Mouse (Mus musculus) forebrain, postnatal 0 days (tissue): ENCODE data around the gene Nme4. TPM values are rescaled to one million over a fixed set of nuclear protein-coding genes. Genes with fewer than 3 reads are reported as not detected.
A peak's percentile ranks its signal among the peaks of the same experiment; 100 is the strongest.

Source experiments
- ATAC-seq: fragments of 200-750 bp; cut with Nextera tagmentation; 2 replicates; pipeline ENCODE4 v1.8.0; 2017; ENCODE audit warnings: mild to moderate bottlenecking, moderate library complexity
- DNase-seq: peaks from one replicate; pipeline ENCODE4 v3.0.0-alpha.2; 2015
- H3K27ac ChIP-seq: fragments of 300-500 bp; sonication (generic); 2 replicates; pipeline ENCODE4 v1.5.1; 2014; ENCODE audit warnings: low read depth, mild to moderate bottlenecking, antibody characterized with exemption, low read length, moderate library complexity, mixed read lengths
- H3K27me3 ChIP-seq: fragments of 300-500 bp; sonication (generic); 2 replicates; pipeline ENCODE4 v1.6.1; 2014; ENCODE audit warnings: mild to moderate bottlenecking, low read length, mixed read lengths; ENCODE audit not compliant: insufficient read depth
- H3K36me3 ChIP-seq: fragments of 300-500 bp; sonication (generic); 2 replicates; pipeline ENCODE4 v1.6.1; 2014; ENCODE audit warnings: mild to moderate bottlenecking, moderate library complexity; ENCODE audit not compliant: insufficient read depth
- H3K4me1 ChIP-seq: fragments of 300-500 bp; sonication (generic); 2 replicates; pipeline ENCODE4 v1.6.1; 2014; ENCODE audit warnings: antibody characterized with exemption; ENCODE audit not compliant: insufficient read depth
- H3K4me2 ChIP-seq: fragments of 300-500 bp; sonication (generic); 2 replicates; pipeline ENCODE4 v1.6.1; 2014; ENCODE audit warnings: low read depth, mild to moderate bottlenecking, moderate library complexity
- H3K4me3 ChIP-seq: fragments of 300-500 bp; sonication (generic); 2 replicates; pipeline ENCODE4 v1.5.1; 2014; ENCODE audit warnings: low read depth, low read length, mixed read lengths
- H3K9ac ChIP-seq: fragments of 300-500 bp; sonication (generic); 2 replicates; pipeline ENCODE4 v1.6.1; 2014; ENCODE audit warnings: mild to moderate bottlenecking
- H3K9me3 ChIP-seq: fragments of 300-500 bp; sonication (generic); 2 replicates; pipeline ENCODE4 v1.6.1; 2016; ENCODE audit warnings: low read length
- CTCF ChIP-seq: sonication (generic); IDR thresholded peaks from 2 replicates; pipeline ENCODE4 v1.5.1; 2016; ENCODE audit warnings: antibody characterized with exemption, control low read depth, low read depth
- WGBS: fragments of 180-500 bp; shearing (Covaris S2); extraction: QIAGEN DNeasy Blood & Tissue Kit; methylation state at CpG from one replicate; pipeline ENCODE4 v1.1.7; 2014; 5-methylcytosine and 5-hydroxymethylcytosine counted together
- polyA plus RNA-seq: library from polyadenylated mRNA; unstranded; fragments of >200 nt; fragmentation: Nextera tagmentation; extraction: Ambion mirVana; gene quantifications from 2 replicates; pipeline ENCODE4 v1.2.1, GENCODE M21; 2015
- total RNA-seq: library from RNA; depleted of rRNA; stranded (reverse); fragments of >200 nt; gene quantifications from 2 replicates; pipeline ENCODE4 v1.2.3, GENCODE M21; 2014

Gene Nme4
- total and polyA plus RNA-seq, 2 experiments from 2014 or later = 9.5 to 11.4 TPM

- no peak overlapping the region for H3K4me2 ChIP-seq
- H3K9ac ChIP-seq = no peak overlapping the region
- ATAC-seq (no peak), DNase-seq (no peak)
- H3K9me3 ChIP-seq = no peaks in the 10 kb centered on the region
- TF ChIP-seq CTCF = no peak
- H3K36me3 ChIP-seq = 0 out of 2 replicates have a peak, but pooled peaks cover 5% of the 10 kb centered on the region
- 48% methylated on average over 2 of the region's 2 CpGs for WGBS
- no peaks in the 10 kb centered on the region for H3K27me3 ChIP-seq
- H3K27ac ChIP-seq = no peak overlapping the region
- H3K4me3 ChIP-seq = no peak overlapping the region
- H3K4me1 ChIP-seq = no peaks in the 10 kb centered on the region
Observed at GRCm38 (mm10) chr17:26080867-26081266, 14.5 kb downstream of the Nme4 start.

DNA sequence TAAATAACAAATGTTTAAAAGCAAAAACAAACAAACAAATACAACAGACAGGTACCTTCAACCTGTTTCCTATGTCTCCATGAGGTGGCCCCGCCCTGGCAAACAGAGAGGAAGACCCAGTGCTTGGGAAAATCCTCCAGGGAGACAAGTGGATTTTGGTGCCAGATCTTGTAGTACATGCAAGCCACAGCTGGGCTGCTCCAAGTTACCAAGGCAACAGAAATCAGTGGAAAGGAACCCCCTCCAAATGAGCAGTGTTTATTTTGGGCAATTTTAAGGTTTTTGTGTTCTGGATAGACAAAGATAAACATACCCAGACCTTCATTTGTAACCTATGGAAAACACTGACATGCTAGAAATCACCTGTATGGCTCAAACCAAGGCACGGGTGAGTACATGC, 16.6 kb downstream of the Nme4 start:
- WGBS = 65% methylated on average over 2 of the region's 2 CpGs
- H3K4me2 ChIP-seq = no peak overlapping the region

DNA sequence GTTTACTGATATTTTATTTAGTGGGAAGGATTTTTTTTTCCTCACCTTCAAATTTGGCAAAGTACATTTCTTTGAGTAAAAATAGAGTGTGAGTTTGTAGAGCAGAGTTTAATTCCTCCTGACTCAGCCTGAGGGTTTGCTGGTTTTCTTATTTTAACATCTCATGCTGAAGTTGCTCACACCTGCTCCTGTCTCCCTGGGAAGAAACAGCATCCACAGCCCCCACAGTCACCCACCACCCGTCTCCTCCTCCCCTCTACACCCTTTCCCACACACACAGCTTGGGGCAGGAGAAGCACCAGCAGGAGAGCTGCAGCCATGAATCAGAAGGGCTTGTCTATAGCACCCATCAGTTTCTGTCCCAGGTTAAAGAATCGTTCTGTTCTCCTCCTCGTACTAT, 20.2 kb downstream of the Nme4 start:
- TF ChIP-seq CTCF = no peak
- no peaks in the 10 kb centered on the region for H3K36me3 ChIP-seq
- ATAC-seq = no peak
- H3K27me3 ChIP-seq = no peaks in the 10 kb centered on the region
- WGBS = 65% methylated on average over 3 of the region's 3 CpGs
- H3K4me1 ChIP-seq = no peaks in the 10 kb centered on the region
- H3K9me3 ChIP-seq = no peaks in the 10 kb centered on the region
- H3K27ac ChIP-seq = no peak overlapping the region
- H3K9ac ChIP-seq = no peak overlapping the region
- DNase-seq = no peak
- no peak overlapping the region for H3K4me2 ChIP-seq
- H3K4me3 ChIP-seq = no peak overlapping the region

More for the DNA sequence above, 16.6 kb downstream of the Nme4 start:
- peak; percentile 26; the same call in 1 of the 2 replicates for TF ChIP-seq CTCF
- Histone ChIP-seq H3K4me3 (no peak overlapping the region), H3K27ac (0 out of 2 replicates have a peak overlapping the region, but pooled peaks have one; percentile 47), H3K9ac (no peak overlapping the region), H3K36me3 (0 out of 2 replicates have a peak, but pooled peaks cover 5% of the 10 kb centered on the region), H3K4me1 (no peaks in the 10 kb centered on the region), H3K27me3 (no peaks in the 10 kb centered on the region), H3K9me3 (no peaks in the 10 kb centered on the region)
- ATAC-seq (peak; percentile 87), DNase-seq (peak; percentile 75)

GRCm38 (mm10) chr17:26070136-26070535, 25.3 kb downstream of the Nme4 start:
- ATAC-seq = no peak
- no peak overlapping the region for H3K27ac ChIP-seq
- TF ChIP-seq CTCF = no peak
- peak overlapping the region; percentile 99 for H3K4me2 ChIP-seq
- no peak for DNase-seq
- H3K27me3 ChIP-seq = no peaks in the 10 kb centered on the region
- H3K9ac ChIP-seq = no peak overlapping the region; the same call in 1 of the 2 replicates
- no peaks in the 10 kb centered on the region for H3K9me3 ChIP-seq
- H3K4me1 ChIP-seq = peaks cover 22% of the 10 kb centered on the region
- H3K36me3 ChIP-seq = peaks cover 2% of the 10 kb centered on the region; the same call in 1 of the 2 replicates
- H3K4me3 ChIP-seq = peak overlapping the region; percentile 87; the same call in 1 of the 2 replicates
- WGBS = 34% methylated on average over 6 of the region's 6 CpGs

DNA sequence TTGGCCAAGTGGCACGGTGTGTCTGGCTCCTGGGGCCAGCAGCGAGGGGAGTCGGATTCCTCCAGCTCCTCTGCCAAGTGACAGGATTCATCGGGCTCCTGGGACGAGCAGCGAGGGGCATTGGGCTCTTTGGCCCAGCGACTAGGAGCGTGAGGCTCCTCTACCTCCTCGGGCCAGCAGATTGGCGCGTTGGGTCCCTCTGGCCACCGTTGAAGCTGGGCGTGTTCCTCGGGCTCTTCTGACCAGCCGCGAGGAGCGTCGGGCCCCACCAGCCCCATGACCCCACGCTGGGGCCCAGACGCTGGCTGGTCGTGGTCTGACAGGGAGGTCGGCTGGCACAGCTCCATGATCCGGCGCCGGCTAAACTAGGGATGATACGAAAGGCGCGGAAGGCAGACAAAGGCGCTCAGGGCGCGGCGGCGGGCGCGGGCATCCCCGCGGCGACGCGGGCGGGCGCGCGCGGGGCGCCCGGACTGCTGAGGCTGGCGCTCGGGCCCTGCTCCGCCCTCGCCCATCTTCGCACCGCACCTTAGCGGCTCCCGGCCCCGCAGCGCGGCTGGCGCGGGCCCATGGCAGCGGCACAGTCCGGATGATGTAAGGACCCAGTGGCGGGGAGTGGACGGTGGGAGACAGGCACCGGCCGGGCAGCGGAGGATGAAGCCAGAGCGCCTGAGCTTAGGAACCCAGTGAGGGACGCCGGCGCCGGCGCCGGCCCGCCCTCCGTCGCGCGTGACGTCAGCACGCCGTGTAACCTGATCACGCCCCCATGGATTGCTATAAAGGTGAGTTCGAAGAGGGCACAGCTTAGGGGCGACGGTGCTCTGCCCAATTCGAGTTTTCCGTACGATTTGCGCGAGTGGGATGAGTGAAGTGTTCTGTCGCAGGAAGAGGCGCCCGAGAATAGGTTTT, 26.3 kb downstream of the Nme4 start, which contains the start of gene Rab11fip3:
Rab11fip3 (minus strand) TSS at position 725 of the 909 bp plus-strand sequence.
- Histone ChIP-seq H3K9ac (peak within 1 kb of the TSS; percentile 96), H3K27ac (peak within 1 kb of the TSS; percentile 95), H3K36me3 (peaks cover 12% of the 10 kb centered on the region; the same call in 1 of the 2 replicates), H3K4me1 (peaks cover 30% of the 10 kb centered on the region), H3K27me3 (no peaks in the 10 kb centered on the region), H3K9me3 (no peaks in the 10 kb centered on the region), H3K4me3 (peak within 1 kb of the TSS; percentile 87), H3K4me2 (peak within 1 kb of the TSS; percentile 99)
- TF ChIP-seq CTCF = no peak
- ATAC-seq (peak; percentile 97), DNase-seq (peak; percentile 95)
- 1% methylated on average over 92 of the region's 94 CpGs for WGBS

- H3K4me2 ChIP-seq = peak overlapping the region; percentile 99
- H3K4me1 ChIP-seq = peaks cover 30% of the 10 kb centered on the region
- no peak for TF ChIP-seq CTCF
- peak overlapping the region; percentile 96 for H3K9ac ChIP-seq
- H3K4me3 ChIP-seq = peak overlapping the region; percentile 87
- peaks cover 16% of the 10 kb centered on the region; the same call in 1 of the 2 replicates for H3K36me3 ChIP-seq
- 2% methylated on average over 44 of the region's 44 CpGs for WGBS
- no peaks in the 10 kb centered on the region for H3K27me3 ChIP-seq
- H3K27ac ChIP-seq = peak overlapping the region; percentile 95
- DNase-seq (peak; percentile 38), ATAC-seq (no peak; the same call in 1 of the 2 replicates)
- H3K9me3 ChIP-seq = no peaks in the 10 kb centered on the region
Observed at GRCm38 (mm10) chr17:26068024-26068830, 27.2 kb downstream of the Nme4 start.
